Mouse (Mus musculus): ENCODE data around the gene Ppp4c. TPM values are rescaled to one million over a fixed set of nuclear protein-coding genes. Genes with fewer than 3 reads are reported as not detected.

Ppp4c gene
- 90.6 and 130 TPM in 2 replicates for polyA plus RNA-seq (2011; ENCODE audit: insufficient read depth, insufficient read length, low replicate concordance, missing spikeins)

GRCm38 (mm10) chr7:126791851-126792720 lies at the start of gene Ppp4c:
TSS of gene Ppp4c (minus strand) at chr7:126792496.
- peak within 1 kb of the TSS; percentile 88 for H3K27ac ChIP-seq (ENCODE audit: control insufficient read depth, insufficient read depth, low read depth, low read length, poor library complexity)
- TF ChIP-seq POLR2A (IDR thresholded peaks at IDR 0.05; ENCODE audit: borderline replicate concordance, control insufficient read depth, low read depth, low read length) (peak; percentile 83; the same call in 1 of the 2 replicates), CTCF (IDR thresholded peaks at IDR 0.05; ENCODE audit: control insufficient read depth, insufficient read depth, low read length) (no peak)
- 1% methylated on average over 82 of the region's 83 CpGs for WGBS
- H3K4me3 ChIP-seq (replicated peaks; ENCODE audit: control insufficient read depth, low read depth, low read length), result peak within 1 kb of the TSS; percentile 77
- H3K4me1 ChIP-seq (ENCODE audit: control insufficient read depth, insufficient read depth, low read length), result peaks cover 3% of the 10 kb centered on the region

- Histone ChIP-seq H3K27ac (ENCODE audit: control insufficient read depth, insufficient read depth, low read depth, low read length, poor library complexity) (no peak overlapping the region), H3K4me3 (replicated peaks; ENCODE audit: control insufficient read depth, low read depth, low read length) (no peak overlapping the region), H3K4me1 (ENCODE audit: control insufficient read depth, insufficient read depth, low read length) (no peaks in the 10 kb centered on the region)
- WGBS, result 86% methylated on average over 1 of the region's 1 CpGs
- no peak for TF ChIP-seq CTCF (IDR thresholded peaks at IDR 0.05; ENCODE audit: control insufficient read depth, insufficient read depth, low read length)
- TF ChIP-seq POLR2A (IDR thresholded peaks at IDR 0.05; ENCODE audit: borderline replicate concordance, control insufficient read depth, low read depth, low read length), result no peak
Observed at GRCm38 (mm10) chr7:126833294-126833693, 41.0 kb upstream of the Ppp4c start.

- TF ChIP-seq POLR2A (IDR thresholded peaks at IDR 0.05; ENCODE audit: borderline replicate concordance, control insufficient read depth, low read depth, low read length), result no peak
- peak; percentile 87 for TF ChIP-seq CTCF (IDR thresholded peaks at IDR 0.05; ENCODE audit: control insufficient read depth, insufficient read depth, low read length)
- Histone ChIP-seq H3K27ac (ENCODE audit: control insufficient read depth, insufficient read depth, low read depth, low read length, poor library complexity) (no peak overlapping the region), H3K4me3 (replicated peaks; ENCODE audit: control insufficient read depth, low read depth, low read length) (peak overlapping the region; percentile 14), H3K4me1 (ENCODE audit: control insufficient read depth, insufficient read depth, low read length) (no peaks in the 10 kb centered on the region)
- WGBS, result 2% methylated on average over 21 of the region's 21 CpGs
Observed at GRCm38 (mm10) chr7:126832036-126832598, 39.8 kb upstream of the Ppp4c start.

GRCm38 (mm10) chr7:126831539-126831938 lies 39.2 kb upstream of the Ppp4c start, which contains the start of gene 4930451I11Rik:
TSS of gene 4930451I11Rik (minus strand) at chr7:126831639.
- Histone ChIP-seq H3K4me1 (ENCODE audit: control insufficient read depth, insufficient read depth, low read length) (no peaks in the 10 kb centered on the region), H3K4me3 (replicated peaks; ENCODE audit: control insufficient read depth, low read depth, low read length) (peak within 1 kb of the TSS; percentile 14), H3K27ac (ENCODE audit: control insufficient read depth, insufficient read depth, low read depth, low read length, poor library complexity) (no peak within 1 kb of the TSS)
- 61% methylated on average over 5 of the region's 5 CpGs for WGBS
- TF ChIP-seq CTCF (IDR thresholded peaks at IDR 0.05; ENCODE audit: control insufficient read depth, insufficient read depth, low read length) (no peak), POLR2A (IDR thresholded peaks at IDR 0.05; ENCODE audit: borderline replicate concordance, control insufficient read depth, low read depth, low read length) (no peak)

GRCm38 (mm10) chr7:126825952-126826351 lies 33.7 kb upstream of the Ppp4c start:
- H3K4me1 ChIP-seq (ENCODE audit: control insufficient read depth, insufficient read depth, low read length), result no peaks in the 10 kb centered on the region
- H3K27ac ChIP-seq (ENCODE audit: control insufficient read depth, insufficient read depth, low read depth, low read length, poor library complexity), result no peak overlapping the region
- TF ChIP-seq POLR2A (IDR thresholded peaks at IDR 0.05; ENCODE audit: borderline replicate concordance, control insufficient read depth, low read depth, low read length), result no peak
- 69% methylated on average over 5 of the region's 5 CpGs for WGBS
- no peak overlapping the region for H3K4me3 ChIP-seq (replicated peaks; ENCODE audit: control insufficient read depth, low read depth, low read length)

GRCm38 (mm10) chr7:126825403-126825802 lies 33.1 kb upstream of the Ppp4c start:
- no peaks in the 10 kb centered on the region for H3K4me1 ChIP-seq (ENCODE audit: control insufficient read depth, insufficient read depth, low read length)
- no peak overlapping the region for H3K27ac ChIP-seq (ENCODE audit: control insufficient read depth, insufficient read depth, low read depth, low read length, poor library complexity)
- WGBS, result 24% methylated on average over 8 of the region's 8 CpGs
- H3K4me3 ChIP-seq (replicated peaks; ENCODE audit: control insufficient read depth, low read depth, low read length), result no peak overlapping the region
- TF ChIP-seq POLR2A (IDR thresholded peaks at IDR 0.05; ENCODE audit: borderline replicate concordance, control insufficient read depth, low read depth, low read length), result no peak
- TF ChIP-seq CTCF (IDR thresholded peaks at IDR 0.05; ENCODE audit: control insufficient read depth, insufficient read depth, low read length), result no peak

- TF ChIP-seq POLR2A (IDR thresholded peaks at IDR 0.05; ENCODE audit: borderline replicate concordance, control insufficient read depth, low read depth, low read length) (no peak), CTCF (IDR thresholded peaks at IDR 0.05; ENCODE audit: control insufficient read depth, insufficient read depth, low read length) (no peak)
- Histone ChIP-seq H3K4me1 (ENCODE audit: control insufficient read depth, insufficient read depth, low read length) (no peaks in the 10 kb centered on the region), H3K4me3 (replicated peaks; ENCODE audit: control insufficient read depth, low read depth, low read length) (no peak overlapping the region), H3K27ac (ENCODE audit: control insufficient read depth, insufficient read depth, low read depth, low read length, poor library complexity) (no peak overlapping the region)
- 33% methylated on average over 10 of the region's 10 CpGs for WGBS
Observed at GRCm38 (mm10) chr7:126823940-126824339, 31.6 kb upstream of the Ppp4c start.

- Histone ChIP-seq H3K4me3 (replicated peaks; ENCODE audit: control insufficient read depth, low read depth, low read length) (no peak overlapping the region), H3K4me1 (ENCODE audit: control insufficient read depth, insufficient read depth, low read length) (no peaks in the 10 kb centered on the region), H3K27ac (ENCODE audit: control insufficient read depth, insufficient read depth, low read depth, low read length, poor library complexity) (no peak overlapping the region)
- 6% methylated on average over 17 of the region's 19 CpGs for WGBS
- no peak for TF ChIP-seq POLR2A (IDR thresholded peaks at IDR 0.05; ENCODE audit: borderline replicate concordance, control insufficient read depth, low read depth, low read length)
- TF ChIP-seq CTCF (IDR thresholded peaks at IDR 0.05; ENCODE audit: control insufficient read depth, insufficient read depth, low read length), result no peak
Observed at GRCm38 (mm10) chr7:126823202-126823711, 31.0 kb upstream of the Ppp4c start.

Measured in bone marrow, adult 2 months (tissue).